Mouse (Mus musculus): Measurements from ENCODE around the gene Derl2. TPM values are rescaled to one million over a fixed set of nuclear protein-coding genes. Genes with fewer than 3 reads are reported as not detected.

Gene Derl2
- polyA plus RNA-seq, 1 experiment from 2014 or later: 29.4 TPM

- Histone ChIP-seq H3K9me3 (no peaks in the 10 kb centered on the region), H3K4me3 (no peak overlapping the region), H3K9ac (no peak overlapping the region), H3K4me1 (replicated peaks) (peaks cover 17% of the 10 kb centered on the region), H3K4me2 (no peak overlapping the region), H3K27ac (replicated peaks) (no peak overlapping the region), H3K27me3 (no peaks in the 10 kb centered on the region), H3K36me3 (peaks cover 40% of the 10 kb centered on the region)
- ATAC-seq (ENCODE audit: low FRiP score, low read depth): no peak
- whole genome bisulfite sequencing: 96% methylated on average over 7 of the region's 7 CpGs
Measured at GRCm38 (mm10) chr11:71012743-71013142, 6.9 kb downstream of the Derl2 start.

GRCm38 (mm10) chr11:71008321-71008720 lies 11.3 kb downstream of the Derl2 start:
- Histone ChIP-seq H3K9me3 (no peaks in the 10 kb centered on the region), H3K9ac (no peak overlapping the region), H3K27me3 (no peaks in the 10 kb centered on the region), H3K4me3 (no peak overlapping the region), H3K27ac (replicated peaks) (no peak overlapping the region), H3K4me1 (replicated peaks) (peaks cover 10% of the 10 kb centered on the region), H3K4me2 (no peak overlapping the region), H3K36me3 (peaks cover 38% of the 10 kb centered on the region)
- 92% methylated on average over 3 of the region's 3 CpGs for WGBS
- ATAC-seq (ENCODE audit: low FRiP score, low read depth): no peak

- Histone ChIP-seq H3K27me3 (no peaks in the 10 kb centered on the region), H3K9ac (no peak overlapping the region), H3K9me3 (no peaks in the 10 kb centered on the region), H3K4me3 (no peak overlapping the region), H3K4me1 (replicated peaks) (peaks cover 15% of the 10 kb centered on the region), H3K36me3 (peaks cover 36% of the 10 kb centered on the region), H3K27ac (replicated peaks) (no peak overlapping the region), H3K4me2 (no peak overlapping the region)
- WGBS: 92% methylated on average over 7 of the region's 7 CpGs
- no peak for ATAC-seq (ENCODE audit: low FRiP score, low read depth)
Measured at GRCm38 (mm10) chr11:71007831-71008230, 11.8 kb downstream of the Derl2 start.

GRCm38 (mm10) chr11:71007026-71007425 lies 12.6 kb downstream of the Derl2 start:
- WGBS: 95% methylated on average over 6 of the region's 6 CpGs
- H3K36me3 ChIP-seq: peaks cover 28% of the 10 kb centered on the region

DNA sequence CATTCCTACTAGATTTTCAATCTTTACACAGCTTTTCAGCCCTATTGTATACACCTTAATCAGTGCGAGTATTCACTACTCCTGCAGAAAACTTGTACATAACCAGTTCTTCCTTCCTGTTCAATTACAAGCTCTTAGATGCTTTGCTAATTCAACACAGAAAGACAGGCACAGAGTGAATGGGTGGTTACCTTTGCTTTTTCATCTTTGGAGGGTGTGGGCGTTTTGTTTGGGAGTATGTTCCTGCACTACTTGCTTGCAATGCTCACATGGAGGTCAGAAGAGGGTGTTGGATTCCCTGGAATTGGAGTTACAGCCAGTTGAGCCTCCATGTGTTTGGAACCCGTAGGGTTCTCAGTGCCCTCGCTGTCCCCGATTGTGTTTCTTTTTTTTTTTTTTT lies 14.6 kb downstream of the Derl2 start:
- H3K27me3 ChIP-seq: no peaks in the 10 kb centered on the region
- peak overlapping the region; percentile 90 for H3K4me2 ChIP-seq
- 0 out of 2 replicates have a peak overlapping the region, but pooled peaks have one; percentile 57 for H3K27ac ChIP-seq (replicated peaks)
- no peaks in the 10 kb centered on the region for H3K9me3 ChIP-seq
- H3K9ac ChIP-seq: peak overlapping the region; percentile 25
- WGBS: 51% methylated on average over 5 of the region's 5 CpGs
- peak overlapping the region; percentile 95 for H3K4me3 ChIP-seq
- H3K4me1 ChIP-seq (replicated peaks): peaks cover 23% of the 10 kb centered on the region
- peaks cover 12% of the 10 kb centered on the region; the same call in 1 of the 2 replicates for H3K36me3 ChIP-seq
- no peak for ATAC-seq (ENCODE audit: low FRiP score, low read depth)

More at GRCm38 (mm10) chr11:71007026-71007425, 12.6 kb downstream of the Derl2 start:
- Histone ChIP-seq H3K4me3 (no peak overlapping the region), H3K27me3 (no peaks in the 10 kb centered on the region), H3K4me1 (replicated peaks) (peaks cover 23% of the 10 kb centered on the region), H3K9me3 (no peaks in the 10 kb centered on the region), H3K27ac (replicated peaks) (no peak overlapping the region), H3K9ac (no peak overlapping the region), H3K4me2 (no peak overlapping the region)
- ATAC-seq (ENCODE audit: low FRiP score, low read depth): no peak

GRCm38 (mm10) chr11:71004316-71004773 lies 15.3 kb downstream of the Derl2 start, which contains the start of gene Dhx33:
Gene Dhx33, minus strand, starts transcription at chr11:71004437.
- Histone ChIP-seq H3K27me3 (no peaks in the 10 kb centered on the region), H3K4me2 (peak within 1 kb of the TSS; percentile 90), H3K4me1 (replicated peaks) (peaks cover 23% of the 10 kb centered on the region), H3K4me3 (peak within 1 kb of the TSS; percentile 95), H3K9ac (peak within 1 kb of the TSS; percentile 76), H3K36me3 (peaks cover 13% of the 10 kb centered on the region), H3K27ac (replicated peaks) (peak within 1 kb of the TSS; percentile 84), H3K9me3 (no peaks in the 10 kb centered on the region)
- ATAC-seq (ENCODE audit: low FRiP score, low read depth): peak; percentile 99
- WGBS: under 1% methylated on average over 35 of the region's 35 CpGs

- WGBS: under 1% methylated on average over 49 of the region's 49 CpGs
- Histone ChIP-seq H3K4me3 (peak overlapping the region; percentile 95), H3K9me3 (no peaks in the 10 kb centered on the region), H3K4me1 (replicated peaks) (peaks cover 23% of the 10 kb centered on the region), H3K36me3 (peaks cover 16% of the 10 kb centered on the region), H3K27me3 (no peaks in the 10 kb centered on the region), H3K4me2 (peak overlapping the region; percentile 90), H3K27ac (replicated peaks) (peak overlapping the region; percentile 84), H3K9ac (peak overlapping the region; percentile 76)
- peak; percentile 86 for ATAC-seq (ENCODE audit: low FRiP score, low read depth)
Measured at GRCm38 (mm10) chr11:71003611-71004315, 15.9 kb downstream of the Derl2 start.

- Histone ChIP-seq H3K9me3 (no peaks in the 10 kb centered on the region), H3K36me3 (peaks cover 37% of the 10 kb centered on the region), H3K4me2 (no peak overlapping the region), H3K4me1 (replicated peaks) (peaks cover 23% of the 10 kb centered on the region), H3K9ac (no peak overlapping the region), H3K27ac (replicated peaks) (no peak overlapping the region), H3K27me3 (no peaks in the 10 kb centered on the region), H3K4me3 (no peak overlapping the region)
- no peak for ATAC-seq (ENCODE audit: low FRiP score, low read depth)
- WGBS: 89% methylated on average over 4 of the region's 4 CpGs
Measured at GRCm38 (mm10) chr11:71001167-71001566, 18.5 kb downstream of the Derl2 start.

DNA sequence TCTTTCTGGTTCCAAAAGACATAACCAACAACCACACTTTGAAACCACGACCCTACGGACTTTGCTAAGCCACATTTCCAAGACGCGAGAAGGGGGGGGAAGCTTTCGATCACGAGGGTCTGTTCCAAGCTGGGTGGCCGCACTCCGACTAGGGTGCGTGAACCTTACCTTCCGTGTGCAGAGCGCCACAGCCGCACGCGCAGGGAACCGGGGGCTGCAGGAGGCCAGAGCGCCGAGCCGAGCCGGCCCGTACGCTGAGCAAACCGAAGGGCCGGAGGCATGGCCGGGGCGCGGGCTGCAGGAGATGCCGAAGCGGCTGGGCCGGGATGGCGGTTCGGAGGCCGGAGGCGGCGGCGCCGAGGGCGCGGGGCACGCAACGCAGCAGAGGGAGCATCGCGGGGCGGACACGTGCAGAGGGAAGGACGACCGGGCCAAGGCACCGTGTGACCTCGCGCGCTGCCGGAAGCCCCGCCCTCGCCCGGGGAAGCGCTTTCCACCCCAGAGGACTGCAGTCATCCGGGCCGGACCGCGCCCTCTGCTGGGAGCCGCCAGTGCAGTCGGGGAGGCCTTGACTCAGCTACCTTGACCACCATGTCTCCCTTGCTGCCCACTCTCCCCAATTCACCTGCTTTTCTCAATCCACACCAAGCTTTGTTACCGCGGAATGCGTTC lies 36.9 kb downstream of the Derl2 start, which contains the start of gene C1qbp:
TSS of gene C1qbp (minus strand) at position 470 of the 672 bp plus-strand sequence.
- peak within 1 kb of the TSS; percentile 76 for H3K27ac ChIP-seq (replicated peaks)
- H3K9me3 ChIP-seq: no peaks in the 10 kb centered on the region
- peaks cover 67% of the 10 kb centered on the region for H3K36me3 ChIP-seq
- peak within 1 kb of the TSS; percentile 98 for H3K9ac ChIP-seq
- peak within 1 kb of the TSS; percentile 79 for H3K4me2 ChIP-seq
- H3K27me3 ChIP-seq: no peaks in the 10 kb centered on the region
- H3K4me3 ChIP-seq: peak within 1 kb of the TSS; percentile 100
- under 1% methylated on average over 59 of the region's 64 CpGs for WGBS
- peaks cover 12% of the 10 kb centered on the region for H3K4me1 ChIP-seq (replicated peaks)
- peak; percentile 96 for ATAC-seq (ENCODE audit: low FRiP score, low read depth)

- Histone ChIP-seq H3K36me3 (peaks cover 67% of the 10 kb centered on the region), H3K4me2 (peak overlapping the region; percentile 79), H3K27ac (replicated peaks) (peak overlapping the region; percentile 76; the same call in 1 of the 2 replicates), H3K4me1 (replicated peaks) (peaks cover 12% of the 10 kb centered on the region), H3K9me3 (no peaks in the 10 kb centered on the region), H3K27me3 (no peaks in the 10 kb centered on the region), H3K4me3 (peak overlapping the region; percentile 100), H3K9ac (peak overlapping the region; percentile 98)
- 10% methylated on average over 12 of the region's 12 CpGs for WGBS
- no peak for ATAC-seq (ENCODE audit: low FRiP score, low read depth)
Measured at GRCm38 (mm10) chr11:70982030-70982429, 37.6 kb downstream of the Derl2 start.

- peaks cover 67% of the 10 kb centered on the region for H3K36me3 ChIP-seq
- no peaks in the 10 kb centered on the region for H3K9me3 ChIP-seq
- no peaks in the 10 kb centered on the region for H3K27me3 ChIP-seq
- 96% methylated on average over 14 of the region's 14 CpGs for WGBS
- peaks cover 12% of the 10 kb centered on the region for H3K4me1 ChIP-seq (replicated peaks)
- no peak for ATAC-seq (ENCODE audit: low FRiP score, low read depth)
- H3K27ac ChIP-seq (replicated peaks): no peak overlapping the region
- no peak overlapping the region for H3K4me3 ChIP-seq
- 0 out of 2 replicates have a peak overlapping the region, but pooled peaks have one; percentile 79 for H3K4me2 ChIP-seq
- H3K9ac ChIP-seq: no peak overlapping the region
Measured at GRCm38 (mm10) chr11:70980751-70981510, 38.7 kb downstream of the Derl2 start.
